Mouse (Mus musculus) retina, postnatal 7 days (tissue): ENCODE measurements around the gene Slc7a10.

Experiments used
- DNase-seq: peaks from one replicate; pipeline ENCODE4 v3.0.0-alpha.2; 2012; ENCODE audit warnings: low read depth, low spot score

Gene Slc7a10

GRCm38 (mm10) chr7:35185889-35186569 lies at the start of gene Slc7a10:
Gene Slc7a10 (plus strand): TSS chr7:35186385.
- DNase-seq = no peak

GRCm38 (mm10) chr7:35137524-35137923 lies 48.7 kb upstream of the Slc7a10 start:
- DNase-seq = no peak

GRCm38 (mm10) chr7:35138481-35138880 lies 47.7 kb upstream of the Slc7a10 start:
- no peak for DNase-seq

GRCm38 (mm10) chr7:35139880-35140279 lies 46.3 kb upstream of the Slc7a10 start:
- DNase-seq = no peak

GRCm38 (mm10) chr7:35141519-35141918 lies 44.7 kb upstream of the Slc7a10 start:
- no peak for DNase-seq

- no peak for DNase-seq
These were observed 43.7 kb upstream of the Slc7a10 start for GRCm38 (mm10) chr7:35142522-35142921.

GRCm38 (mm10) chr7:35143864-35144618 lies 42.1 kb upstream of the Slc7a10 start:
- no peak for DNase-seq

GRCm38 (mm10) chr7:35145068-35145467 lies 41.1 kb upstream of the Slc7a10 start:
- DNase-seq = no peak

GRCm38 (mm10) chr7:35146269-35146668 lies 39.9 kb upstream of the Slc7a10 start:
- no peak for DNase-seq

GRCm38 (mm10) chr7:35149616-35150433 lies 36.4 kb upstream of the Slc7a10 start:
- no peak for DNase-seq

- no peak for DNase-seq
These were observed 35.3 kb upstream of the Slc7a10 start for GRCm38 (mm10) chr7:35150860-35151259.

GRCm38 (mm10) chr7:35154449-35154848 lies 31.7 kb upstream of the Slc7a10 start:
- DNase-seq = no peak

- DNase-seq = no peak
These were observed 29.4 kb upstream of the Slc7a10 start for GRCm38 (mm10) chr7:35156561-35157477.

- DNase-seq = no peak
These were observed 28.7 kb upstream of the Slc7a10 start for GRCm38 (mm10) chr7:35157512-35157911.

- DNase-seq = no peak
These were observed 23.7 kb upstream of the Slc7a10 start for GRCm38 (mm10) chr7:35162443-35162842.

- no peak for DNase-seq
These were observed 22.6 kb upstream of the Slc7a10 start for GRCm38 (mm10) chr7:35163600-35163999.

GRCm38 (mm10) chr7:35164131-35164530 lies 22.1 kb upstream of the Slc7a10 start:
- no peak for DNase-seq

- DNase-seq = no peak
These were observed 19.2 kb upstream of the Slc7a10 start for GRCm38 (mm10) chr7:35166988-35167387.

- DNase-seq = no peak
These were observed 18.3 kb upstream of the Slc7a10 start for GRCm38 (mm10) chr7:35167925-35168324.

GRCm38 (mm10) chr7:35169341-35169740 lies 16.8 kb upstream of the Slc7a10 start:
- peak; percentile 58 for DNase-seq

GRCm38 (mm10) chr7:35171867-35172382 lies 14.3 kb upstream of the Slc7a10 start:
- peak; percentile 80 for DNase-seq
